Comparison of ENCODE assay signal across 22 mouse cellular contexts in genomic region chr12:77297858-77298257, GRCm38 (mm10). TPM values are rescaled to one million over a fixed set of nuclear protein-coding genes. Genes with fewer than 3 reads are reported as not detected.
DNase-seq lines count a peak whose midpoint lies in the region; ATAC-seq and TF ChIP-seq lines count a peak whose summit lies in the region.
"Had no signal": no experiment of that assay in that cellular context is flagged by ENCODE, and none has a peak within 500 bp of the region (broad histone marks: within the 10 kb centered on the region; RNA-seq: fewer than 3 reads in every experiment).

No protein-coding gene starts in this region.

- DNase-seq in heart, adult 9 months (ENCODE audit: low spot score in 2 of 2): peak; percentile 19 to 22
- DNase-seq in kidney, adult 9 months: peak; percentile 46
- DNase-seq in kidney, adult 11 months: no peak
- peak; percentile 57 for DNase-seq in midbrain, embryonic 11.5 days (ENCODE audit: low spot score, missing footprints)
- no peak for DNase-seq in midbrain, postnatal 0 days (ENCODE audit: low spot score)
- DNase-seq: adrenal gland, adult 8-10 months; cerebellum, adult 11 months; cerebellum, adult 8-10 months; cerebellum, postnatal 14 days; embryo, embryonic 11 days; gastrocnemius, adult 2 months; gastrocnemius, postnatal 25 days; heart, adult 11 months had no signal

- H3K4me3 ChIP-seq in heart, embryonic 12.5 days: no peak overlapping the region
- H3K4me3 ChIP-seq in midbrain, embryonic 11.5 days (ENCODE audit: low read depth, low read length): no peak overlapping the region
- no peak overlapping the region for H3K4me3 ChIP-seq in midbrain, postnatal 0 days (ENCODE audit: low read depth, low read length)
- H3K4me3 ChIP-seq: embryonic facial prominence, embryonic 15.5 days; erythroblast, embryonic 14.5 days; forebrain, embryonic 10.5 days; gastrocnemius, adult 2 months; heart, embryonic 13.5 days; hindbrain, embryonic 13.5 days had no signal

- no peak for ATAC-seq in heart, embryonic 12.5 days (ENCODE audit: insufficient number of reproducible peaks, low FRiP score)
- no peak for ATAC-seq in midbrain, embryonic 11.5 days (ENCODE audit: low FRiP score)
- no peak for ATAC-seq in midbrain, postnatal 0 days (ENCODE audit: low FRiP score)
- ATAC-seq in monocyte, adult 5-6 weeks (replicated peaks; ENCODE audit: insufficient number of reproducible peaks, low FRiP score, low TSS enrichment, poor library complexity, severe bottlenecking): no peak
- ATAC-seq: forebrain, embryonic 14.5 days; hindbrain, postnatal 0 days had no signal

- no peak for TF ChIP-seq CTCF in midbrain, postnatal 0 days (IDR thresholded peaks at IDR 0.05)

- H3K27me3 ChIP-seq in heart, embryonic 12.5 days (replicated peaks): no peaks in the 10 kb centered on the region
- no peaks in the 10 kb centered on the region for H3K27me3 ChIP-seq in midbrain, embryonic 11.5 days (ENCODE audit: control insufficient read depth, insufficient read depth, low read length)
- H3K27me3 ChIP-seq in midbrain, postnatal 0 days (ENCODE audit: insufficient read depth, low read length): no peaks in the 10 kb centered on the region
- H3K27me3 ChIP-seq: embryonic facial prominence, embryonic 15.5 days; heart, embryonic 13.5 days; hindbrain, embryonic 13.5 days had no signal

- H3K4me1 ChIP-seq in heart, embryonic 12.5 days (replicated peaks): no peaks in the 10 kb centered on the region; the same call in 1 of the 2 replicates
- no peaks in the 10 kb centered on the region for H3K4me1 ChIP-seq in midbrain, embryonic 11.5 days (ENCODE audit: control insufficient read depth, insufficient read depth, low read length)
- no peaks in the 10 kb centered on the region for H3K4me1 ChIP-seq in midbrain, postnatal 0 days (ENCODE audit: insufficient read depth, low read length)
- H3K4me1 ChIP-seq: embryonic facial prominence, embryonic 15.5 days; hindbrain, embryonic 13.5 days had no signal

- no peaks in the 10 kb centered on the region for H3K9me3 ChIP-seq in heart, embryonic 12.5 days (replicated peaks)
- H3K9me3 ChIP-seq in midbrain, embryonic 11.5 days (ENCODE audit: control insufficient read depth, low read length): no peaks in the 10 kb centered on the region
- H3K9me3 ChIP-seq in midbrain, postnatal 0 days (ENCODE audit: low read length): no peaks in the 10 kb centered on the region
- H3K9me3 ChIP-seq: embryonic facial prominence, embryonic 15.5 days; forebrain, embryonic 10.5 days; heart, embryonic 13.5 days; hindbrain, embryonic 13.5 days had no signal

- no peaks in the 10 kb centered on the region for H3K36me3 ChIP-seq in heart, embryonic 12.5 days
- H3K36me3 ChIP-seq in midbrain, embryonic 11.5 days (ENCODE audit: control insufficient read depth, insufficient read depth, low read length): no peaks in the 10 kb centered on the region
- no peaks in the 10 kb centered on the region for H3K36me3 ChIP-seq in midbrain, postnatal 0 days (ENCODE audit: insufficient read depth, low read length)
- H3K36me3 ChIP-seq: embryonic facial prominence, embryonic 15.5 days; forebrain, embryonic 10.5 days; heart, embryonic 13.5 days; hindbrain, embryonic 13.5 days had no signal

- WGBS in heart, embryonic 12.5 days: 60% methylated on average over 2 of the region's 2 CpGs
- 79% methylated on average over 2 of the region's 2 CpGs for WGBS in midbrain, embryonic 11.5 days
- WGBS in midbrain, postnatal 0 days: 83% methylated on average over 2 of the region's 2 CpGs

- no peak overlapping the region for H3K27ac ChIP-seq in heart, embryonic 12.5 days (ENCODE audit: poor library complexity, severe bottlenecking)
- no peak overlapping the region for H3K27ac ChIP-seq in midbrain, embryonic 11.5 days (ENCODE audit: low read depth, low read length)
- H3K27ac ChIP-seq in midbrain, postnatal 0 days (ENCODE audit: low read depth, low read length): no peak overlapping the region
- H3K27ac ChIP-seq: embryonic facial prominence, embryonic 15.5 days; forebrain, embryonic 10.5 days; gastrocnemius, adult 2 months; heart, embryonic 13.5 days; hindbrain, embryonic 13.5 days; hindbrain, postnatal 0 days had no signal

- H3K9ac ChIP-seq in heart, embryonic 12.5 days: no peak overlapping the region
- no peak overlapping the region for H3K9ac ChIP-seq in midbrain, embryonic 11.5 days (ENCODE audit: low read length)
- no peak overlapping the region for H3K9ac ChIP-seq in midbrain, postnatal 0 days (replicated peaks; ENCODE audit: low read length, poor library complexity, severe bottlenecking)
- H3K9ac ChIP-seq: embryonic facial prominence, embryonic 15.5 days; heart, embryonic 13.5 days; hindbrain, embryonic 13.5 days had no signal

- H3K4me2 ChIP-seq in heart, embryonic 12.5 days: no peak overlapping the region
- H3K4me2 ChIP-seq in midbrain, embryonic 11.5 days: no peak overlapping the region
- H3K4me2 ChIP-seq in midbrain, postnatal 0 days (ENCODE audit: low read depth, low read length, poor library complexity, severe bottlenecking): no peak overlapping the region
- H3K4me2 ChIP-seq: embryonic facial prominence, embryonic 15.5 days; heart, embryonic 13.5 days; hindbrain, embryonic 13.5 days had no signal

RNA-seq across cellular contexts. Expression of gene Fut8, which starts 59.9 kb away (rescaled TPM):
- 21.0 and 21.3 TPM in 2 replicates for polyA plus RNA-seq in heart, embryonic 12.5 days (2016; fragmentation: Nextera tagmentation; extraction: Ambion mirVana)
- polyA plus RNA-seq in midbrain, embryonic 11.5 days (2014; fragmentation: Nextera tagmentation; extraction: Ambion mirVana): 34.7 and 35.7 TPM in 2 replicates
- total RNA-seq in midbrain, postnatal 0 days (2014; rRNA removed): 62.3 and 74.1 TPM in 2 replicates
- 73.4 and 74.1 TPM in 2 replicates for polyA plus RNA-seq in midbrain, postnatal 0 days (2015; fragmentation: Nextera tagmentation; extraction: Ambion mirVana)
- 41.2 to 45.0 TPM (median 43.4 TPM) in 3 replicates for total RNA-seq in monocyte, adult 5-6 weeks (2017)

Comparison
In these comparisons a context has a peak if more than half of its experiments do, and no peak if none do; other contexts are left out.
1. DNase-seq: peak in heart, adult 9 months (2 of 2), kidney, adult 9 months (single experiment) and midbrain, embryonic 11.5 days (single experiment); none in kidney, adult 11 months (single experiment) and midbrain, postnatal 0 days (single experiment).